Mouse (Mus musculus) heart, embryonic 14.5 days (tissue): ENCODE measurements at regions not wholly inside any gene's neighbourhood (a gene's known extent, or its start where the extent isn't known, plus 50 kb on each side); places are given as distances from the start of the nearest gene placed in this dataset.
"Not testable (repeated sequence)": the region's sequence is repeated elsewhere in the genome, so short reads cannot be mapped to it uniquely, and the experiment has no call there.

Experiments used
- ATAC-seq: fragments of 200-750 bp; cut with Nextera tagmentation; 2 replicates; pipeline ENCODE4 v1.8.0; 2017; ENCODE audit warnings: low read depth, moderate TSS enrichment; ENCODE audit not compliant: insufficient number of reproducible peaks, insufficient read depth, low FRiP score
- H3K27ac ChIP-seq, 2 experiments: fragments of 200-500 bp in 1 of 2; fragments of 300-500 bp in 1 of 2; sonication (generic) in 1 of 2; replicated peaks in 1 of 2; 2 replicates each; pipeline ENCODE4 v1.5.1; 2012 to 2014; ENCODE audit warnings: low read depth in 2 of 2, low read length in 2 of 2, control low read depth in 1 of 2, mild to moderate bottlenecking in 1 of 2, mixed read lengths in 1 of 2; ENCODE audit not compliant: control insufficient read depth in 1 of 2, insufficient read depth in 1 of 2
- H3K27me3 ChIP-seq: fragments of 300-500 bp; sonication (generic); 2 replicates; pipeline ENCODE4 v1.6.1; 2014; ENCODE audit warnings: mild to moderate bottlenecking, low read length, control low read depth; ENCODE audit not compliant: control insufficient read depth, insufficient read depth
- H3K36me3 ChIP-seq: fragments of 300-500 bp; sonication (generic); 2 replicates; pipeline ENCODE4 v1.6.1; 2014; ENCODE audit warnings: mild to moderate bottlenecking, control low read depth, low read length, mixed read lengths; ENCODE audit not compliant: control insufficient read depth, insufficient read depth
- H3K4me1 ChIP-seq, 2 experiments: fragments of 200-500 bp in 1 of 2; fragments of 300-500 bp in 1 of 2; sonication (generic) in 1 of 2; 2 replicates each; pipeline ENCODE4 v1.6.1; 2012 to 2014; ENCODE audit warnings: low read length in 2 of 2, control low read depth in 1 of 2, mixed read lengths in 1 of 2; ENCODE audit not compliant: control insufficient read depth in 2 of 2, insufficient read depth in 2 of 2
- H3K4me2 ChIP-seq: fragments of 300-500 bp; sonication (generic); 2 replicates; pipeline ENCODE4 v1.6.1; 2014; ENCODE audit warnings: mild to moderate bottlenecking, low read length
- H3K4me3 ChIP-seq, 2 experiments: fragments of 200-500 bp in 1 of 2; fragments of 300-500 bp in 1 of 2; sonication (generic) in 1 of 2; 2 replicates each; pipeline ENCODE4 v1.5.1; 2012 to 2014; ENCODE audit warnings: low read length in 2 of 2, mild to moderate bottlenecking in 2 of 2, control low read depth in 1 of 2, low read depth in 1 of 2, moderate library complexity in 1 of 2; ENCODE audit not compliant: control insufficient read depth in 1 of 2, insufficient read depth in 1 of 2
- H3K9ac ChIP-seq: fragments of 300-500 bp; sonication (generic); 2 replicates; pipeline ENCODE4 v1.6.1; 2014; ENCODE audit warnings: mild to moderate bottlenecking, low read length
- H3K9me3 ChIP-seq: fragments of 300-500 bp; sonication (generic); 2 replicates; pipeline ENCODE4 v1.6.1; 2016; ENCODE audit warnings: low read length, control low read depth; ENCODE audit not compliant: control insufficient read depth
- WGBS: fragments of 180-500 bp; shearing (Covaris S2); extraction: QIAGEN DNeasy Blood & Tissue Kit; methylation state at CpG from one replicate; pipeline ENCODE4 v1.1.7; 2014; 5-methylcytosine and 5-hydroxymethylcytosine counted together

- not testable (repeated sequence) for ATAC-seq, H3K27me3 ChIP-seq, H3K4me1 ChIP-seq, H3K36me3 ChIP-seq, H3K9me3 ChIP-seq, H3K27ac ChIP-seq
- Histone ChIP-seq H3K9ac (peak overlapping the region; percentile 11; the same call in 1 of the 2 replicates), H3K4me2 (peak overlapping the region; percentile 61), H3K4me3 (peak overlapping the region; percentile 32 to 39)
- 24% methylated on average over 29 of the region's 29 CpGs for WGBS
These were observed 482.5 kb upstream of the Snrpn start for GRCm38 (mm10) chr7:60622271-60623249.

- H3K9ac ChIP-seq, H3K27me3 ChIP-seq, H3K27ac ChIP-seq, ATAC-seq, H3K4me2 ChIP-seq, H3K4me1 ChIP-seq, H3K9me3 ChIP-seq, H3K36me3 ChIP-seq, H3K4me3 ChIP-seq: not testable (repeated sequence)
- 7% methylated on average over 5 of the region's 5 CpGs for WGBS
These were observed 477.2 kb upstream of the Snrpn start for GRCm38 (mm10) chr7:60617070-60617674.
